Mouse (Mus musculus) thymus, adult 2 months (tissue): ENCODE measurements around the gene Alyref. TPM values are rescaled to one million over a fixed set of nuclear protein-coding genes. Genes with fewer than 3 reads are reported as not detected.

Experiments
- DNase-seq: peaks from one replicate; pipeline ENCODE4 v3.0.0; 2021
- H3K27ac ChIP-seq: fragments of 200-500 bp; 2 replicates; pipeline ENCODE4 v1.5.1; 2012; ENCODE audit warnings: low read length, control low read depth; ENCODE audit not compliant: control insufficient read depth, insufficient read depth
- H3K27me3 ChIP-seq: fragments of 200-500 bp; 2 replicates; pipeline ENCODE4 v1.6.1; 2012; ENCODE audit warnings: mild to moderate bottlenecking, low read length, moderate library complexity, mixed read lengths; ENCODE audit not compliant: control insufficient read depth, insufficient read depth
- H3K36me3 ChIP-seq: fragments of 200-500 bp; 2 replicates; pipeline ENCODE4 v1.6.1; 2012; ENCODE audit warnings: mild to moderate bottlenecking, low read length, moderate library complexity; ENCODE audit not compliant: control insufficient read depth, insufficient read depth
- H3K4me1 ChIP-seq: fragments of 200-500 bp; replicated peaks from 2 replicates; pipeline ENCODE4 v1.6.1; 2012; ENCODE audit warnings: low read length; ENCODE audit not compliant: control insufficient read depth, insufficient read depth
- H3K4me3 ChIP-seq: fragments of 200-500 bp; 2 replicates; pipeline ENCODE4 v1.5.1; 2012; ENCODE audit warnings: mild to moderate bottlenecking, low read length, control low read depth, moderate library complexity; ENCODE audit not compliant: control insufficient read depth, insufficient read depth
- CTCF ChIP-seq: fragments of 200-500 bp; IDR thresholded peaks from 2 replicates; pipeline ENCODE4 v1.5.1; 2012; ENCODE audit warnings: mild to moderate bottlenecking, control low read depth, low read length, moderate library complexity, borderline replicate concordance; ENCODE audit not compliant: control insufficient read depth, poor library complexity, insufficient read depth; ENCODE audit errors: extremely low read depth
- POLR2A ChIP-seq: fragments of 200-500 bp; IDR thresholded peaks from 2 replicates; pipeline ENCODE4 v1.6.1; 2012; ENCODE audit warnings: mild to moderate bottlenecking, low read length, control low read depth, moderate library complexity; ENCODE audit not compliant: control insufficient read depth, poor library complexity, insufficient read depth; ENCODE audit errors: extremely low read depth
- WGBS: fragments of 180-500 bp; shearing (Covaris S2); methylation state at CpG from one replicate; pipeline ENCODE4 v1.1.7; 2018; 5-methylcytosine and 5-hydroxymethylcytosine counted together
- polyA plus RNA-seq: library from polyadenylated mRNA; depleted of rRNA; stranded (reverse); fragments of >200 nt; gene quantifications from 2 replicates; pipeline ENCODE4 v1.2.3, GENCODE M21; 2012; rRNA removed

The Alyref gene
- 60.9 and 74.6 TPM in 2 replicates for polyA plus RNA-seq

DNA sequence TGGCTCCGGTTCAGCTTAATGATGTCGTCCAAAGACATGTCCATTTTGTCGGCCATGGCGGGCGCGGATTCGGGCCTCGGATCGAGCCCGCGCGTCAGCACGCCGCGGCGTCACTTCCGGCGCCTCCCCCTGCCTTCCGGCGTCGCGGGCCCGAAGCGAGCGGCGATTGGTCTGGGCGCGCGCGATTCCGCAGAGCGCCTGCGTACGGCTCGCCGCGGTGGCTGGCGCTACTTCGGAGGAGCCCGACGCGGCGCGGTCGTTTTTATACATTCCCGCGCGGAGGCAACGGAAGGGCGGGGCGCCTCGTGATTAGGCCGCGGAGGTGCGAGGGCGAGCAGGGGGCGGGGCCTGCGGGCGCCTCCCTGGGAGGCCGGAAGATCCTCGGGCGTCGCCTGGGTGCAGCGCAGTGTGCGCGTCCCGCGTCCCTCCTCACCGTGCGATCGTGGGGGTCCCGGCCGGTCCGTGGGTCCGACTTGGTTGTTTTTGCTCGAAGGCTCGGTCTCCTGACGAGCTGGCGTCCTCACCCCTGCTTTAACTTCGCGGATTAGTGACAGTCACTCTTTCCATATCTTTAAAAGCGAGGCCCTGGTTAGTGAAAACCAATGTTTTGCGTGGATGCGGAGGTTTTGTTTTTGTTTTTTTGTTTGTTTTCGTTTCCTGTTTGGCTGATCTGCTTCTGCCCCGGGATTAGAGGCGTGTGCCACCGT lies at the start of gene Alyref, which contains the start of gene Anapc11:
Alyref (minus strand) TSS at position 83 of the 707 bp plus-strand sequence.
Anapc11 (plus strand) TSS at position 139 of the 707 bp plus-strand sequence.
- H3K27me3 ChIP-seq: no peaks in the 10 kb centered on the region
- peaks cover 27% of the 10 kb centered on the region for H3K4me1 ChIP-seq
- TF ChIP-seq POLR2A (peak; percentile 83), CTCF (peak; percentile 59; the same call in 1 of the 2 replicates)
- H3K4me3 ChIP-seq: peak within 1 kb of the TSS; percentile 85
- H3K27ac ChIP-seq: peak within 1 kb of the TSS; percentile 55
- peak; percentile 94 for DNase-seq
- peaks cover 24% of the 10 kb centered on the region for H3K36me3 ChIP-seq
- WGBS: under 1% methylated on average over 88 of the region's 88 CpGs

- WGBS: 93% methylated on average over 35 of the region's 35 CpGs
- H3K27ac ChIP-seq: 0 out of 2 replicates have a peak overlapping the region, but pooled peaks have one; percentile 26
Observed at GRCm38 (mm10) chr11:120647047-120647830, 49.1 kb upstream of the Alyref start.

GRCm38 (mm10) chr11:120643601-120643987 lies 45.4 kb upstream of the Alyref start, which contains the start of gene Pycr1:
Gene Pycr1, minus strand, starts transcription at chr11:120643769.
- under 1% methylated on average over 15 of the region's 15 CpGs for WGBS
- peak; percentile 97 for DNase-seq
- Histone ChIP-seq H3K4me1 (peaks cover 30% of the 10 kb centered on the region), H3K36me3 (no peaks in the 10 kb centered on the region), H3K27me3 (no peaks in the 10 kb centered on the region; the same call in 1 of the 2 replicates), H3K27ac (no peak within 1 kb of the TSS), H3K4me3 (peak within 1 kb of the TSS; percentile 32)
- TF ChIP-seq POLR2A: no peak
- 0 out of 2 replicates have a peak, but pooled peaks have one; percentile 36 for TF ChIP-seq CTCF

More at GRCm38 (mm10) chr11:120647047-120647830, 49.1 kb upstream of the Alyref start:
- Histone ChIP-seq H3K4me1 (peaks cover 22% of the 10 kb centered on the region), H3K4me3 (peak overlapping the region; percentile 46), H3K36me3 (no peaks in the 10 kb centered on the region), H3K27me3 (no peaks in the 10 kb centered on the region; the same call in 1 of the 2 replicates)
- TF ChIP-seq CTCF: no peak
- no peak for TF ChIP-seq POLR2A
- DNase-seq: no peak

DNA sequence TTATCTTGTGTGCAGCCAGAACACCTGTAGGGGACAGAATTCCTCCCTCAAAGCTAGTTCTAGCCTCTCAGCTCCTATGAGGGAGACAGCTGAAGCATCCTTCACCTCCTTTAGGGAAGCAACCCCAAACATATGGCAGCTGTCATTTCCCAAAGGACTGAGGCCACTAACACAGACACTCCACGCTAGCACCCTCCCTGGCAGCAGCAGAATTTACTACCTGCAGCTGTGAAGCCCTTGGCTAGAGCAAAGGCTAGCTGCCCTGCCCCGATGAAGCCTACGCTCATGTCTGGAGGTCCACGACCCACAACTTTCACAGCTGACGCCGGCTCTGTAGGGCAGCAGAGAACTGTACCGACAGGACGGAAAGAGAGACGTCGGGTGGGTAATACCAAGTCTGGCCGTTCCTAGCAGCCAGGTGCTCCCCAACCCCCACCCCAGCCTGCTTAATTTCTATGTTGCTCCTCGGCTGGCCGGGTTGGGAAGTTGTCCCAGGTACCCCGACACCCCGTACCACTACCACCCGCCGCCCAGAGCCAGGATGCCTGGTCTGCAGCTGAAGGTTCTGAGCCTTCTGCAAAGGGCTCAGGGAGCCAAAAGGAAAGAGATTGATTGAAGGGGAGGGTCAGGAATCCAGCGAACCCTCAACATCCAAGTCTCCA lies 44.9 kb upstream of the Alyref start:
- 2% methylated on average over 18 of the region's 18 CpGs for WGBS
- peaks cover 27% of the 10 kb centered on the region for H3K4me1 ChIP-seq
- no peaks in the 10 kb centered on the region; the same call in 1 of the 2 replicates for H3K27me3 ChIP-seq
- H3K27ac ChIP-seq: no peak overlapping the region
- no peaks in the 10 kb centered on the region for H3K36me3 ChIP-seq
- DNase-seq: peak; percentile 34
- H3K4me3 ChIP-seq: peak overlapping the region; percentile 32
- TF ChIP-seq CTCF (no peak), POLR2A (no peak)

- no peak for DNase-seq
- Histone ChIP-seq H3K4me3 (no peak overlapping the region), H3K27ac (no peak overlapping the region), H3K27me3 (no peaks in the 10 kb centered on the region; the same call in 1 of the 2 replicates), H3K36me3 (no peaks in the 10 kb centered on the region), H3K4me1 (peaks cover 19% of the 10 kb centered on the region)
- TF ChIP-seq CTCF (no peak), POLR2A (no peak)
- WGBS: 43% methylated on average over 8 of the region's 8 CpGs
Observed at GRCm38 (mm10) chr11:120641869-120642268, 43.7 kb upstream of the Alyref start.
